Mouse (Mus musculus) kidney, embryonic 14.5 days (tissue): Measurements from ENCODE around the gene Syn3. TPM values are rescaled to one million over a fixed set of nuclear protein-coding genes. Genes with fewer than 3 reads are reported as not detected.
A peak's percentile ranks its signal among the peaks of the same experiment; 100 is the strongest.

ENCODE experiments used
- ATAC-seq: fragments of 200-750 bp; cut with Nextera tagmentation; 2 replicates; pipeline ENCODE4 v1.8.0; 2017; ENCODE audit warnings: moderate number of reproducible peaks, mild to moderate bottlenecking, moderate TSS enrichment, moderate library complexity; ENCODE audit not compliant: low FRiP score, low TSS enrichment
- H3K27ac ChIP-seq: fragments of 300-500 bp; sonication (generic); 2 replicates; pipeline ENCODE4 v1.5.1; 2014; ENCODE audit warnings: low read depth, mild to moderate bottlenecking, low read length, moderate library complexity, mixed read lengths
- H3K27me3 ChIP-seq: fragments of 300-500 bp; sonication (generic); 2 replicates; pipeline ENCODE4 v1.6.1; 2014; ENCODE audit warnings: mild to moderate bottlenecking, low read length; ENCODE audit not compliant: control insufficient read depth, insufficient read depth
- H3K36me3 ChIP-seq: fragments of 300-500 bp; sonication (generic); 2 replicates; pipeline ENCODE4 v1.6.1; 2014; ENCODE audit warnings: low read length, mixed read lengths; ENCODE audit not compliant: control insufficient read depth, insufficient read depth
- H3K4me1 ChIP-seq: fragments of 300-500 bp; sonication (generic); 2 replicates; pipeline ENCODE4 v1.6.1; 2014; ENCODE audit warnings: low read length, mixed read lengths; ENCODE audit not compliant: control insufficient read depth, insufficient read depth
- H3K4me2 ChIP-seq: fragments of 300-500 bp; sonication (generic); replicated peaks from 2 replicates; pipeline ENCODE4 v1.6.1; 2014; ENCODE audit warnings: low read depth, mild to moderate bottlenecking, low read length
- H3K4me3 ChIP-seq: fragments of 300-500 bp; sonication (generic); 2 replicates; pipeline ENCODE4 v1.5.1; 2014; ENCODE audit warnings: mild to moderate bottlenecking, low read length
- H3K9ac ChIP-seq: fragments of 300-500 bp; sonication (generic); 2 replicates; pipeline ENCODE4 v1.6.1; 2014; ENCODE audit warnings: low read depth, mild to moderate bottlenecking, low read length, moderate library complexity
- H3K9me3 ChIP-seq: fragments of 300-500 bp; sonication (generic); 2 replicates; pipeline ENCODE4 v1.6.1; 2016; ENCODE audit warnings: low read length; ENCODE audit not compliant: control insufficient read depth
- WGBS: fragments of 180-500 bp; shearing (Covaris S2); extraction: QIAGEN DNeasy Blood & Tissue Kit; methylation state at CpG from one replicate; pipeline ENCODE4 v1.1.7; 2014; 5-methylcytosine and 5-hydroxymethylcytosine counted together
- polyA plus RNA-seq: library from polyadenylated mRNA; unstranded; fragments of >200 nt; fragmentation: Nextera tagmentation; extraction: Ambion mirVana; gene quantifications from 2 replicates; pipeline ENCODE4 v1.2.1, GENCODE M21; 2014

Gene Syn3
- polyA plus RNA-seq, 1 experiment from 2014 or later = 8.4 TPM

DNA sequence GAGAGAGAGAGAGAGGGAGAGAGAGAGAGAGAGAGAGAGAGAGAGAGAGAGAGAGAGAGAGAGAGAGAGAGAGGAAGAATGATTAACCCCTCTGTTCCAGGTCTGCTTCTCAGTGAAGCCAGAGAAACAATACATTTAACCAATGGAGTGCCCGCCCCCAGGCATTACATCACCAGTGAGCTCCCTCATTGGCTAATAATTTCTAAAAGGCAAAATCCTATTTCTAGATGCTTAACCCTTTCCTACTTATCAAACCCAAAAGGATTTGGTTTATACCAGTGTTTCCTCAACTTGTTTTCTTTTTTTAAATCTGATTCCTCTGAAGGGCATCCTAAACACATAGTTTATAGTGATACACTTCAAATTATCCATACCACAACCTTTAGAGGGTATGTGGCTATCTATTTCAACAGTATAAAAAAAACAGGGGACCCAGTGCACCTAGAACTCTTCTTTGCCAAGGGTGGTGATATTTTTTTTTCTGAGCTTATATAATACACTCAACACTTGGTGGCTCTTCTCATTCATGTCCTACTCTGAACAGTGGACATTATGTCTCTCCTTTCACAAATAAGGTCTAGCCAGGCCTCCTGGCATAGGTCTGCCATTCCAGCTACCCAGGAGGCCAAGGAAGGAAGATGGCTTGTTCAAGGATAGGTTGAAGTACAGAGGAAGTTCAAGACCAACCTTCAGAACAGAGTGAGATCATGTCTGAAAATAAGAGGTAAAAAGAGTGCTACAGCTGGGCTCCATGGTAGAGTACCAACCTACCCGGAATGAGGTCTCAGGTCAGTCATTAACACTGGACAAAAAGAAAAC, 6.4 kb downstream of the Syn3 start:
- Histone ChIP-seq H3K4me1 (0 out of 2 replicates have a peak, but pooled peaks cover 6% of the 10 kb centered on the region), H3K9ac (no peak overlapping the region), H3K4me2 (0 out of 2 replicates have a peak overlapping the region, but pooled peaks have one; percentile 21), H3K27ac (no peak overlapping the region), H3K36me3 (no peaks in the 10 kb centered on the region), H3K9me3 (no peaks in the 10 kb centered on the region), H3K4me3 (no peak overlapping the region), H3K27me3 (no peaks in the 10 kb centered on the region)
- peak; percentile 69 for ATAC-seq
- 49% methylated on average over 2 of the region's 2 CpGs for WGBS

DNA sequence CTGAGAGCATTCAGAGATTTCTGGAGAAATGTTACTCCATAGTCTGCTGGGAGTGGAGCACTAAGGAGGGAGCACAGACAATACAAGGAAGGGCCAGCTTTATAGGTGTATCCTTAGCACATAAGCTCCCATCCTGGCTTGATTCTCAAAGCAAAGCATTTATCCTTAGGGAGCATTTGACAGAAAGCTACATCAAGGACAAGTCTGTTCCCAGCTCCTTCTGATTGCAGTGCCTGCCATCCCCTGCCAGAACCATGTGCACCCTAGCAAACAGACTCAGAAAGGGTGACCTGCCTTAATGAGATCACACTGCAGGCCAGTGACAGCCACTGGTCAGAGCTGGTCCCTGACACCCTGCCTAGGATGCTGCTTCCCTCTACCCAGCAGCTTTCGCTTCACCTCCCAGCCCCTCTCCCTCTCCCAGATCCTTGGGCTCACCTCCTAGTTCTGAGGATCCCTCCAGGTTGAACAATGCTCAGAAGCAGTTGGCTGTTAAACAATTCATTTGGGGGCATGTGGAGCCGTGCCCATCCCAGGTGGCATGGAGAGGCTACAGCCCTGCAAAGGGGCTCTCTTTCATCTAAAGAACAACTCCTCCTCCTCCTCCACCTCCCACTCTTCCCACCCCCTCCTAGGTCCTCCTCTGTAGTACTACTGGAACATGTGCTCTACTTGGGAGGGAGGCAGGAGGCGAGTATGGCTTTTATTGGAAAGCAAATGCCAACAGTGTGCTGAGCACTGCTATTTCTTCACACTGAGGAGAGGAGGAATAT, 7.2 kb downstream of the Syn3 start:
- H3K4me3 ChIP-seq = 0 out of 2 replicates have a peak overlapping the region, but pooled peaks have one; percentile 5
- peak overlapping the region; percentile 35; the same call in 1 of the 2 replicates for H3K9ac ChIP-seq
- ATAC-seq = peak; percentile 68
- H3K27ac ChIP-seq = 0 out of 2 replicates have a peak overlapping the region, but pooled peaks have one; percentile 17
- H3K27me3 ChIP-seq = no peaks in the 10 kb centered on the region
- no peaks in the 10 kb centered on the region for H3K36me3 ChIP-seq
- WGBS = 19% methylated on average over 3 of the region's 3 CpGs
- H3K9me3 ChIP-seq = no peaks in the 10 kb centered on the region
- 0 out of 2 replicates have a peak, but pooled peaks cover 6% of the 10 kb centered on the region for H3K4me1 ChIP-seq
- peak overlapping the region; percentile 21; the same call in 1 of the 2 replicates for H3K4me2 ChIP-seq

DNA sequence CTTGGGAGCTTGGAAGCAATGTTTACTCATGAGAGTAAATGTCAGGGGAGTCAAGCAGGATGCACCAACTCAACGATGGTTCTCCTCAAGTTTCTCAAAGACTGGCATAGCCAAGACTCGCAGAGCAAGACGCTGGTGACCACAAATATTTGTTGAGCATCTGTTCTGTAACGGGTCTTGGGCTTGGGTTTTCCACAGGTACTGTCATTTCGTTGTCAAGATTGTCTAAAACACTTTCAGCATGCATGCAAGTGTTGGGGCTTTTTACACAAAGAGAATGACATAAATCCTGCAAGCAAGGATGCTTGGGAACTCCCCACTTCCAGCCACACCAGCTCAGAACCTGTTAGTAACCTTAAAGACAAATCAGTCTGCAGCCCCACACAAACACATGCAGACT, 10.2 kb downstream of the Syn3 start:
- no peak overlapping the region for H3K9ac ChIP-seq
- no peaks in the 10 kb centered on the region for H3K4me1 ChIP-seq
- H3K9me3 ChIP-seq = no peaks in the 10 kb centered on the region
- no peak overlapping the region for H3K4me3 ChIP-seq
- WGBS = 74% methylated on average over 5 of the region's 5 CpGs
- no peak overlapping the region for H3K4me2 ChIP-seq
- no peaks in the 10 kb centered on the region for H3K36me3 ChIP-seq
- no peaks in the 10 kb centered on the region for H3K27me3 ChIP-seq
- ATAC-seq = no peak
- H3K27ac ChIP-seq = no peak overlapping the region

DNA sequence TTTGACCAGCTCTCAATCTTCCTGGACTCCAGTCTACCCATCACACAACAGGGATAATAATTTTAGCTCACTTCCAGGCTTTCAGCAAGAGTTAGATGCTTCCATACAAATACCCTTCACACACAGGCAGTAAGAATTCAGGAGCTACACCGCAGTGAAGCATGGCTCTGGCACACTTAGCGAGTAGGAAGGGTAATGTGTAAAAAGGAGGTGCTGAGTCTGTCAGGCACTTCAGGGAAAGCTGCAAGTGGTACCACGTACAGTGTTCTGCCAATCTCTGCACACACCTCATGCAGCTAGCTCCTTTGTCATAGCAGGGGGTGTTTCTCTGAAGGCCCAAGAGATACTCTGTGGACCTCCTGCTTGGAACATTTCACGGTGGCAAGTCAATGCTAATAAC, 12.7 kb downstream of the Syn3 start:
- H3K9me3 ChIP-seq = no peaks in the 10 kb centered on the region
- ATAC-seq = no peak
- 76% methylated on average over 4 of the region's 4 CpGs for WGBS
- H3K4me2 ChIP-seq = no peak overlapping the region
- H3K36me3 ChIP-seq = no peaks in the 10 kb centered on the region
- H3K4me3 ChIP-seq = no peak overlapping the region
- no peaks in the 10 kb centered on the region for H3K27me3 ChIP-seq
- H3K4me1 ChIP-seq = no peaks in the 10 kb centered on the region
- H3K27ac ChIP-seq = no peak overlapping the region
- no peak overlapping the region for H3K9ac ChIP-seq

DNA sequence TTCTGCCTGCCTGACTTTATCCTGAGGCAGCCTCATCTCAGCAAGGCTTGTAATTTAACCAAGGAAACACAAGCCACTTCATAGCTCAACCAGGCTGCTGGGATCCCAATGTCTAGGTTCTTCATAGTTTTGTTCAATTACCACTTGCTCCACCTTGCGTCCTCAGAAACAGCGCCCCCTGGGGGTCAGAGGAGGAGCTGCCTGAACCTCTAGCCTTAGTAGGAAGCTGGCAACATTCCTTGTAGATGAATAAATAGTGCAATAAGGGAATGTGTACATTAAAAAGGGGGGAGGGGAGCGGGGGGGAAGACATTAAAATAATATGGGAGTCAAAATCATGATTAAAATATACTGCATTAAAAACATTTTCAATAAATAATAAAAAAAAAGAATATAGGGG, 14.7 kb downstream of the Syn3 start:
- Histone ChIP-seq H3K27me3 (no peaks in the 10 kb centered on the region), H3K4me1 (0 out of 2 replicates have a peak, but pooled peaks cover 2% of the 10 kb centered on the region), H3K4me3 (no peak overlapping the region), H3K27ac (no peak overlapping the region), H3K9me3 (no peaks in the 10 kb centered on the region), H3K36me3 (no peaks in the 10 kb centered on the region), H3K9ac (no peak overlapping the region), H3K4me2 (no peak overlapping the region)
- no peak for ATAC-seq
- whole genome bisulfite sequencing = 24% methylated on average over 3 of the region's 3 CpGs

DNA sequence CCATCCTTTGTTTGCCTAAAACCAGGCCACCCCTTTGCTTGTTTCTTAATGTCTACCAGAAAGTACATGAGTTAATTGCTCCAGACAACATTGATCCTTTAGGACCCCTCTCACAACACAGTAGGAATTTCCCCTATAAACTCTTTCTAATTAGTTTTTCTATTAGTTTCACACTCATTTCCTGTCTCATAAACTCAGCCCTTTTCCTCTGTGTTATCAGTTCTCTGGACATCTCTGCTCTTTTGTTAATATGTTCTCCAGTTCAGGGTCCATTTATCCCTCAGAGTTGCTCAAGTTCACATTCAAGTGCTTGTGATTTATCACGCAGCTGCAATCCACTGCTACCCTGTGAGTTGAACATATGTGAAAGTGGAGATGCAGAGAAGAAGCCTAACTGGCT, 16.2 kb downstream of the Syn3 start:
- Histone ChIP-seq H3K4me3 (no peak overlapping the region), H3K27ac (0 out of 2 replicates have a peak overlapping the region, but pooled peaks have one; percentile 14), H3K27me3 (no peaks in the 10 kb centered on the region), H3K4me2 (no peak overlapping the region), H3K9ac (no peak overlapping the region), H3K9me3 (no peaks in the 10 kb centered on the region), H3K4me1 (0 out of 2 replicates have a peak, but pooled peaks cover 2% of the 10 kb centered on the region), H3K36me3 (no peaks in the 10 kb centered on the region)
- WGBS = 45% methylated on average over 1 of the region's 1 CpGs
- ATAC-seq = no peak; the same call in 1 of the 2 replicates

DNA sequence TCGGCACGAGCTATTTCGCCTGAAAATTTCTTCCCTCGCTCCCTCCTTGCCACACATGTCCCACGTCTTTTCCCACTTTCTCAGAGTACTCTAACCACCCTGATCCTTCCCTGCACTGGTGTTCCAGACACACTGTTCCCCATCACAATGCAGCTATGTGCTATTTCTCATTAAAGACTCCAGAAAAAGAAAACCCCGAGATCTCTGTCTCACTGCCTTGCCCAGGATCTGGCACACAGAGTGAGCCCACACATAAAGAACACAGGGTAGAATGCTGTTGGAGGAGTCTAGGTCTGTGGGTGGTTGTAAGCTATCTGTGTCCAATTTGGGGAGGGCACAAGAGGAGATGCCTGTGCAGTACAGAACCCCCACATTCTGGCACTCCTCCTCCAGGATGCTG, 18.0 kb downstream of the Syn3 start:
- no peak for ATAC-seq

DNA sequence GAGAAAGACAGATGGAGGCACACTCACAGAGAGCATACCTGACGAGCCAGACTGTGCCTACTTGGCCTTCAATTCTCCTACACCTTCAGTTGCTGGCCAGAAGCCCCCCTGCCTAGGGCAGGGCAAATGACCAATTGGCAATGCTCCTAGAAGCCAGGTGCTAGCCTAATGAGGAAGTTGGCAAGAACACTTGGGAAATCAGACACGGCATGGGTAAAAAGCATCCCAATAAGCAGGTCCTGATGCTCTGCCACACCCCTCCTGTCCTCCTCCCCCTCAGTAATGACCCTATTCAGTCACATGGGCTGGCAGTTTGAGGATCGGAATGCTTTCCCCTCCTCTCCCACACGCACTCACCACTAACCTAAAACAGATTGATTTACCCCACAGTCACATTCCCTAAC, 19.0 kb downstream of the Syn3 start:
- 20% methylated on average over 4 of the region's 4 CpGs for WGBS
- Histone ChIP-seq H3K4me1 (0 out of 2 replicates have a peak, but pooled peaks cover 2% of the 10 kb centered on the region), H3K27ac (no peak overlapping the region), H3K9me3 (no peaks in the 10 kb centered on the region), H3K4me2 (no peak overlapping the region), H3K4me3 (no peak overlapping the region), H3K27me3 (no peaks in the 10 kb centered on the region), H3K9ac (no peak overlapping the region), H3K36me3 (no peaks in the 10 kb centered on the region)
- 0 out of 2 replicates have a peak, but pooled peaks have one; percentile 25 for ATAC-seq

More for the DNA sequence above, 18.0 kb downstream of the Syn3 start:
- Histone ChIP-seq H3K9ac (no peak overlapping the region), H3K9me3 (no peaks in the 10 kb centered on the region), H3K4me3 (no peak overlapping the region), H3K4me1 (0 out of 2 replicates have a peak, but pooled peaks cover 2% of the 10 kb centered on the region), H3K36me3 (no peaks in the 10 kb centered on the region), H3K27ac (no peak overlapping the region), H3K4me2 (no peak overlapping the region), H3K27me3 (no peaks in the 10 kb centered on the region)
- 88% methylated on average over 6 of the region's 6 CpGs for whole genome bisulfite sequencing
